Mouse (Mus musculus): ENCODE measurements around the gene Rasgrp1. TPM values are rescaled to one million over a fixed set of nuclear protein-coding genes. Genes with fewer than 3 reads are reported as not detected.

The Rasgrp1 gene
- polyA plus RNA-seq, 1 experiment = 191 TPM

DNA sequence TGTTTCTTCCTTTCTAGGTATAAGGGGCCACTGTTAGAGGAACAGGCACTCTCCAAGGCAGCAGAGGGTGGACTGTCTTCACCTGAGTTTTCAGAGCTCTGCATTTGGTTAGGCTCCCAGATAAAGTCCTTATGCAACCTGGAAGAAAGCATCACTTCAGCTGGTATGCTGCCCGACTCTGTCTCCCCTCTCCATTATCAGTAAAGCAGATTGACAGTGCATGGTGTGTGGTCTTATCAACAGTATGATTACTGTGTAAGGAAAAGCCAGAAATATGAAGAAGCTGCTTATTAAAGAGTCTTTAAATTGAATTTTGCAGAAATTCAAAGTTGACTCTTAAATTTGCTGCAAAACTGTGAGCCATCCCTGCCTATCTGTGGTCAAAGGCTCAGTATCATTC lies 85.2 kb downstream of the Rasgrp1 start:
- DNase-seq (ENCODE audit: extremely low spot score in 1 of 2, low spot score in 1 of 2) = no peak

DNA sequence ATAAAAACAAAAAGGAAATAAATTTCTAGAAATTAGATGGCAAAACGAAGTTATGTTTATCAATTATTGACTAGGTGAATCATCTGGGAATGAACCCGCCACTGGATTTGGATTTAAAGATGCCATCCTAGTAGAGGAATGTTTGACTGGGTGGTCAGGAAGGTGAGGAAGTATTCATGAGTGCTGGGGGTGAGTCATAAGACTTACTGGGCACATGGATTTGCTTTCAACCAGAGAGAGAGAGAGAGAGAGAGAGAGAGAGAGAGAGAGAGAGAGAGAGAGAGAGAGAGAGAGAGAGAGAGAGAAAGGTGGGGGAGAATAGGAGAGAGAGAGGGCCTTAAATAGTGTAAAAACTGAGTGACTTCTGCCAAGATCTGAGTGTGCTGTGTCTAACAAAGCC lies 87.4 kb downstream of the Rasgrp1 start:
- DNase-seq (ENCODE audit: extremely low spot score in 1 of 2, low spot score in 1 of 2) = no peak

DNA sequence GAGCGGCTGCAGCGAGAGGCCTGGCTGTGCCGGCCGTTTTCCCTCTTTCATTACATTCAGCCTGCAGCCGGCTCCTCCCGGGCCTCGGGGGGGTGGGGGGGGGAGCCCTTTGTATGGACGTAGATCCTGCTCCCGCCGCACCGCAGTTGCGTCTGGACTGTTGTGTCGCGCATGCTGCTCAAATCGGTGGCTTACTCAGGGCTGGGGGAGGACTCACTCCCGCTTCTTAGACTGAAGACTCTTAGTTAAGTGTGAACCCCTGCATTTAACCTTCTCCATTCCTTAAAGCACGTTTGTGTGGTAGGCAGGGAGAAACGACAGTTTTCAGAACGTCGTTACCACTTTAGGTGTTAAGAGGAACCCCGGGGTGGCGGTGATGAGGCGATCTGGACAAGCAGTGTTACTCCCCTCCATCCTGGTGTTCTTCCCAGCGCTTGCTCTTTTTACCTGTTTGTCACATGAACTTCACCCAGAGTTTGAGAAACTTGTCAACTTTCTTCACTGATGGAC lies 92.7 kb downstream of the Rasgrp1 start:
- DNase-seq (ENCODE audit: extremely low spot score in 1 of 2, low spot score in 1 of 2) = peak in 1 of 2 experiments; percentile 27

DNA sequence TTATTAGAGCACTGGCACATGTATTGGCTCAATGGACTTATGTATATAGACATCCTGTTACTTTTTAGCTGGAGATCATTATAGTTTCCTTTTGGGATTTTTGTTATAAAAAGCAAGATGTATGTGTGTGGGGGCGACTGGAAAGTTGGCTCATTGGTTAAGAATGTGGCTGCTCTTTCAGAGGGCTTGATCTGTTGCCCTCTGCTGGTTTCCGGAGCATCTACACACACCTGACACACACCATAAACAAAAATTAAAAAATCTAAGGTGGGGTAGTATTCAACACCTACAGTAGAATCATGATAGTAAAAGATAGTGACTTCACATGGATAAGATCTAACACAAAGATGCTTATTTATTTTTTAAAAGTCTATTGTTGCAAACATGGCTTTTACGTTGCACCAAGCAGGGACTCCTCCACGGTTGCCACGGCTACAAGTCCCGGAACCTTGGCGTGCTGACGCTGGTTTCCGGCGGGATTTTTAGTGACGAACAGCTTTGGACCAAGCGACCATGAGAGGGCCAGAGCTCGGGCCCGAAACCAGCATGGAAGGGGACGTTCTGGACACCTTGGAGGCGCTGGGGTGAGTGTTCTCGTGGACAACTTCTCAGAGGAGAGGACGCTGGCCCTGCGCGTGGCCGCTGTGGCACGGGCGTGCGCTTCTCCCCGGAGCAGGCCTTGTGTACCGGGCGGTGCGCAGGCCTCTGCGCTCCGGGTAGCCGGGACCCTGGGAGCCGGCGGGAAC lies 93.4 kb downstream of the Rasgrp1 start, which contains the start of gene Fam98b:
Gene Fam98b (plus strand): TSS at position 485 of the 746 bp plus-strand sequence.
- DNase-seq (ENCODE audit: extremely low spot score in 1 of 2, low spot score in 1 of 2) = peak; percentile 60 to 94

DNA sequence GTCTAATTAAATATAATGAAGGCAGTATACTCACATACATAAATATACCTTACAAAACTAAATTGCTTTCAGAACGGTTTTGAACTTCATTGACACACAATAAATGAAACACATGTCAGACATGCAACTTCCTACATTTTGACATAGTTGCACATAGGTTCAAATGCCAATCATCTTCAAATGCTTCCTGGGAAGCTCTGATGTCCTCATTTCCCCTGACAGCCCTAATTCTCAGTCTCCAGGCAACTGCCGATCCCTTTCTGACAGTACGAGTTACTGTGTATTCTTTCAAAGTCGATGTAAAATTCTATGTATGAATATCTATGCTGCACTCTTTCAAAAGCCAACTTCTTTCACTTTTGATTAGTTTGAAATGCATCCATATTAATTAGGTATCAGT lies 100.8 kb downstream of the Rasgrp1 start:
- no peak for DNase-seq (ENCODE audit: extremely low spot score in 1 of 2, low spot score in 1 of 2)

DNA sequence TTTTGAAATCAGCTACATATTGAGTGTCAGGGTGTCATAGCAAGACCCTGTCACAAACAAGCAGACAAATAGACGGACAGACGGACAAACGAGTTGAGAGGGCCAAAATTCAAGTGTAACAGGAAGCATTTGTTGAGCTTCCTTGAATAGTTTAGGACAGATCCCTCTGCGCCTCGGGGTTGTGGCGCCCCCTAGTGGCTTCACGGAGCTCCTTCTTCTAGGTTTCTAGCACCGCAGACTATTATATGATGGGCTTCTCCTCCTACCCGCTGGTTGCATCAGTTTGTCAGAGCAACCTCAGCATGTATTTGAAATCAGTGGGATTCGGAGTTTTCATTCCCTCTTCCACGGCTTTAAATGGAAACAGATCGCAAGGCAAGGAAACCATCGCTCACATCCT lies 111.5 kb downstream of the Rasgrp1 start:
- peak; percentile 81 to 94 for DNase-seq (ENCODE audit: extremely low spot score in 1 of 2, low spot score in 1 of 2)

DNA sequence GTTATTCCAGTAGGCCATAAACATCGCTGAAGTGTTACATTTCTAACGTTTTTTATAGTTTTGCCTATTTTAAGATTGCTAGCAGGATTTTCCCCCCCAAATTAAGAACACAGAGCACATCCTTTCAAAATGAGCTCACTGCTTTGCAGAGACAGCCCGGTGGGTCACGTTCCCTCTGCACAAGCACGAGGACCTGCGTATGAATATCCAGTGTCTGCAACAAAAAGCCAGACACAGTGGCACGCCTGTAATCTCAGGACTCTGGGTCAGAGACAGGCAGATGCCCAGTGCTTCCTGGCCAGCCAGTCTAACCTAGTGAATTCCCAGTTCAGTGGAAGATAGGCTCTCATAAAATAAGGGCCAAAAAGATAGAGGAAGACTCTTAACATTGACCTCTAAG lies 112.5 kb downstream of the Rasgrp1 start:
- DNase-seq (ENCODE audit: extremely low spot score in 1 of 2, low spot score in 1 of 2) = no peak

Other genes with a start within 250 kb of the Rasgrp1 start
- gene Spred1, start 221.6 kb downstream of the Rasgrp1 start, polyA plus RNA-seq (2012; rRNA removed) = 44.5 and 44.6 TPM in 2 replicates
- gene Fam98b, start 93.3 kb downstream of the Rasgrp1 start, polyA plus RNA-seq (2012; rRNA removed) = 38.6 and 41.4 TPM in 2 replicates

All from frontal cortex, adult 2 months (tissue).